Mouse (Mus musculus) forebrain, postnatal 0 days (tissue): Measurements from ENCODE around the gene Mfsd14a. TPM values are rescaled to one million over a fixed set of nuclear protein-coding genes. Genes with fewer than 3 reads are reported as not detected.

Source experiments
- ATAC-seq: fragments of 200-750 bp; cut with Nextera tagmentation; 2 replicates; pipeline ENCODE4 v1.8.0; 2017; ENCODE audit warnings: mild to moderate bottlenecking, moderate library complexity
- DNase-seq: peaks from one replicate; pipeline ENCODE4 v3.0.0-alpha.2; 2015
- H3K27ac ChIP-seq: fragments of 300-500 bp; sonication (generic); 2 replicates; pipeline ENCODE4 v1.5.1; 2014; ENCODE audit warnings: low read depth, mild to moderate bottlenecking, antibody characterized with exemption, low read length, moderate library complexity, mixed read lengths
- H3K27me3 ChIP-seq: fragments of 300-500 bp; sonication (generic); 2 replicates; pipeline ENCODE4 v1.6.1; 2014; ENCODE audit warnings: mild to moderate bottlenecking, low read length, mixed read lengths; ENCODE audit not compliant: insufficient read depth
- H3K36me3 ChIP-seq: fragments of 300-500 bp; sonication (generic); 2 replicates; pipeline ENCODE4 v1.6.1; 2014; ENCODE audit warnings: mild to moderate bottlenecking, moderate library complexity; ENCODE audit not compliant: insufficient read depth
- H3K4me1 ChIP-seq: fragments of 300-500 bp; sonication (generic); 2 replicates; pipeline ENCODE4 v1.6.1; 2014; ENCODE audit warnings: antibody characterized with exemption; ENCODE audit not compliant: insufficient read depth
- H3K4me2 ChIP-seq: fragments of 300-500 bp; sonication (generic); 2 replicates; pipeline ENCODE4 v1.6.1; 2014; ENCODE audit warnings: low read depth, mild to moderate bottlenecking, moderate library complexity
- H3K4me3 ChIP-seq: fragments of 300-500 bp; sonication (generic); 2 replicates; pipeline ENCODE4 v1.5.1; 2014; ENCODE audit warnings: low read depth, low read length, mixed read lengths
- H3K9ac ChIP-seq: fragments of 300-500 bp; sonication (generic); 2 replicates; pipeline ENCODE4 v1.6.1; 2014; ENCODE audit warnings: mild to moderate bottlenecking
- H3K9me3 ChIP-seq: fragments of 300-500 bp; sonication (generic); 2 replicates; pipeline ENCODE4 v1.6.1; 2016; ENCODE audit warnings: low read length
- CTCF ChIP-seq: sonication (generic); IDR thresholded peaks from 2 replicates; pipeline ENCODE4 v1.5.1; 2016; ENCODE audit warnings: antibody characterized with exemption, control low read depth, low read depth
- WGBS: fragments of 180-500 bp; shearing (Covaris S2); extraction: QIAGEN DNeasy Blood & Tissue Kit; methylation state at CpG from one replicate; pipeline ENCODE4 v1.1.7; 2014; 5-methylcytosine and 5-hydroxymethylcytosine counted together
- polyA plus RNA-seq: library from polyadenylated mRNA; unstranded; fragments of >200 nt; fragmentation: Nextera tagmentation; extraction: Ambion mirVana; gene quantifications from 2 replicates; pipeline ENCODE4 v1.2.1, GENCODE M21; 2015
- total RNA-seq: library from RNA; depleted of rRNA; stranded (reverse); fragments of >200 nt; gene quantifications from 2 replicates; pipeline ENCODE4 v1.2.3, GENCODE M21; 2014; rRNA removed

The Mfsd14a gene
- total and polyA plus RNA-seq, 2 experiments from 2014 or later: 51.7 to 58.6 TPM

GRCm38 (mm10) chr3:116599705-116600104 is 62.8 kb downstream of the Mfsd14a start:
- Histone ChIP-seq H3K4me2 (no peak overlapping the region), H3K4me1 (peaks cover 6% of the 10 kb centered on the region; the same call in 1 of the 2 replicates), H3K27me3 (no peaks in the 10 kb centered on the region), H3K36me3 (no peaks in the 10 kb centered on the region), H3K27ac (no peak overlapping the region), H3K4me3 (no peak overlapping the region), H3K9me3 (no peaks in the 10 kb centered on the region), H3K9ac (no peak overlapping the region)
- TF ChIP-seq CTCF: no peak
- WGBS: 80% methylated on average over 2 of the region's 2 CpGs
- ATAC-seq (no peak), DNase-seq (no peak)

- peak overlapping the region; percentile 58 for H3K4me2 ChIP-seq
- peak overlapping the region; percentile 91 for H3K4me3 ChIP-seq
- no peak overlapping the region for H3K27ac ChIP-seq
- DNase-seq (no peak), ATAC-seq (no peak)
- peaks cover 9% of the 10 kb centered on the region; the same call in 1 of the 2 replicates for H3K4me1 ChIP-seq
- no peaks in the 10 kb centered on the region for H3K9me3 ChIP-seq
- H3K9ac ChIP-seq: peak overlapping the region; percentile 65
- no peak for TF ChIP-seq CTCF
- H3K36me3 ChIP-seq: peaks cover 6% of the 10 kb centered on the region; the same call in 1 of the 2 replicates
- WGBS: 9% methylated on average over 10 of the region's 10 CpGs
- no peaks in the 10 kb centered on the region for H3K27me3 ChIP-seq
Observed at GRCm38 (mm10) chr3:116595603-116595991, 66.9 kb downstream of the Mfsd14a start.

- Histone ChIP-seq H3K4me2 (peak within 1 kb of the TSS; percentile 58), H3K36me3 (peaks cover 8% of the 10 kb centered on the region; the same call in 1 of the 2 replicates), H3K4me1 (peaks cover 9% of the 10 kb centered on the region; the same call in 1 of the 2 replicates), H3K4me3 (peak within 1 kb of the TSS; percentile 91), H3K9me3 (no peaks in the 10 kb centered on the region), H3K9ac (peak within 1 kb of the TSS; percentile 65), H3K27me3 (no peaks in the 10 kb centered on the region), H3K27ac (peak within 1 kb of the TSS; percentile 92)
- peak; percentile 99 for DNase-seq
- peak; percentile 99 for ATAC-seq
- no peak for TF ChIP-seq CTCF
- WGBS: under 1% methylated on average over 65 of the region's 65 CpGs
Observed at GRCm38 (mm10) chr3:116594728-116595602, 67.5 kb downstream of the Mfsd14a start, which contains the start of gene Sass6. TSS of gene Sass6 (plus strand) at chr3:116594982.

DNA sequence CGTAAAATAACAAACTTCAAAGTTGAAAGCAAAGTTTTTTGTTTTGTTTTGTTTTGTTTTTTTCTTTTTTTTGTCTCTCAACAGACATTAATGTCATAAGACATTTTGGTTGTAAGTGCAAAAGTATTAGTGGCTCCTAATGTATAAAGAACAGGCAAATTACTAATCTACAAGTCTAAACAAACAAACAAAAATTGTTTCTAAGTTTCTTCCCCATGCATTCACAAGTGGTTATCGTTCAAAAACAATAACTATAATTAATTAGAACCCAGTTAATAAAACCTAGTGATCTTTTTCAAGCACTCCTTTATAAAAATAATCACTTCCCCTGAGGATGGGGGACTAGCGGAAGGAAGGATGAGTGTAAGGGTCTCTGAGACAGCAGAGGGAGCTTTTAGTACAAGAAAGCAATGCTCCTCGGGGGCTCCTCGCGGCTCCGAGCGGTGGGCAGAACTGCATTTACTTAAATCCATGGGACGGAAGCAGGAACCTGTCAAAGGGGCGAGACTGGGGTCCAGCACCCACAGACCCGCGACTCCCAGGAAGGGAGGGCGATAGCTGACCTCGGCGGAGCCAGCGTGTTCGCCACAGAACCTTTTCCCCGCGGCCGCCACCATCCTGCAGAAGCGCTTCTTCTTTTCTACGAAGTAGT is 68.3 kb downstream of the Mfsd14a start:
- Histone ChIP-seq H3K36me3 (peaks cover 15% of the 10 kb centered on the region), H3K4me2 (peak overlapping the region; percentile 58), H3K9ac (peak overlapping the region; percentile 65), H3K27me3 (no peaks in the 10 kb centered on the region), H3K4me3 (peak overlapping the region; percentile 91), H3K4me1 (peaks cover 9% of the 10 kb centered on the region; the same call in 1 of the 2 replicates), H3K27ac (peak overlapping the region; percentile 92), H3K9me3 (no peaks in the 10 kb centered on the region)
- peak; percentile 63 for TF ChIP-seq CTCF
- WGBS: 3% methylated on average over 22 of the region's 22 CpGs
- ATAC-seq: peak; percentile 87
- peak; percentile 72 for DNase-seq

DNA sequence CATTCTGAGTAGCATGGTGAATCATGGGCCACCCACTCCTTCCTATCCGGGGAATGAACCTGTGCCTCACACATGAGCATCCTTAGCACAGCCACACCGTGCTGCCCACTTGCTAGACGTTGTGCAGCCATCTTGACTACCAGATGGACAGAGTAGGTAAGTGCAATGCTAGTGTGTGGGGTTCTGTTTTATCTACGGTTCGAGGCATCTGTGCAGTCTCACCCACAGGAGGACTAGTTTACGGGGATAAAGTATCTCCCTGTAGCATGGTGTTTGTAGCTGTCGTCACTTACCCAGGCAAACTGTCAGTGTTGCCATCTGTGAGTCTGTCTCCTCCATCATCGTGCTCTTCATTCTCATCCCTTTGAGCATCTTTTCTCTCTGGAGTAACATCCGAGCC is 80.3 kb downstream of the Mfsd14a start:
- Histone ChIP-seq H3K27me3 (no peaks in the 10 kb centered on the region), H3K9ac (no peak overlapping the region), H3K4me1 (no peaks in the 10 kb centered on the region), H3K36me3 (peaks cover 51% of the 10 kb centered on the region), H3K9me3 (no peaks in the 10 kb centered on the region), H3K4me2 (no peak overlapping the region), H3K4me3 (no peak overlapping the region), H3K27ac (no peak overlapping the region)
- TF ChIP-seq CTCF: no peak
- DNase-seq: no peak
- no peak for ATAC-seq
- WGBS: 87% methylated on average over 9 of the region's 9 CpGs

Other genes with a start within 250 kb of the Mfsd14a start
- gene Cdc14a, start 238.6 kb downstream of the Mfsd14a start, total RNA-seq: 3.2 and 4.1 TPM in 2 replicates
- gene Cdc14a, start 238.6 kb downstream of the Mfsd14a start, polyA plus RNA-seq: 2.0 and 3.1 TPM in 2 replicates
- gene Rtca, start 154.5 kb downstream of the Mfsd14a start, total RNA-seq: 89.9 and 109 TPM in 2 replicates
- 137 TPM in 2 replicates for gene Rtca, start 154.5 kb downstream of the Mfsd14a start, polyA plus RNA-seq
- 17.2 and 21.1 TPM in 2 replicates for gene Dbt, start 149.6 kb downstream of the Mfsd14a start, total RNA-seq
- gene Dbt, start 149.6 kb downstream of the Mfsd14a start, polyA plus RNA-seq: 5.0 and 13.3 TPM in 2 replicates
- gene Lrrc39, start 99.7 kb downstream of the Mfsd14a start, total RNA-seq: 0.08 TPM in 1 of 2 replicates, not detected in the other
- 0.15 and 0.16 TPM in 2 replicates for gene Lrrc39, start 99.7 kb downstream of the Mfsd14a start, polyA plus RNA-seq
- gene Sass6, start 67.7 kb downstream of the Mfsd14a start, total RNA-seq: 8.7 and 10.3 TPM in 2 replicates
- gene Sass6, start 67.7 kb downstream of the Mfsd14a start, polyA plus RNA-seq: 6.0 and 8.0 TPM in 2 replicates
- gene Trmt13, start 48.1 kb downstream of the Mfsd14a start, total RNA-seq: 13.5 and 21.0 TPM in 2 replicates
- 10.3 and 14.4 TPM in 2 replicates for gene Trmt13, start 48.1 kb downstream of the Mfsd14a start, polyA plus RNA-seq
- not detected in 2 replicates for gene Gm43191, start 18.6 kb upstream of the Mfsd14a start, total RNA-seq
- not detected in 2 replicates for gene Gm43191, start 18.6 kb upstream of the Mfsd14a start, polyA plus RNA-seq
- gene Slc35a3, start 50.2 kb upstream of the Mfsd14a start, total RNA-seq: 14.1 and 21.9 TPM in 2 replicates
- gene Slc35a3, start 50.2 kb upstream of the Mfsd14a start, polyA plus RNA-seq: 3.7 and 4.8 TPM in 2 replicates
- gene Agl, start 145.5 kb upstream of the Mfsd14a start, total RNA-seq: 11.9 and 17.5 TPM in 2 replicates
- gene Agl, start 145.5 kb upstream of the Mfsd14a start, polyA plus RNA-seq: 5.4 and 9.0 TPM in 2 replicates
- 2.7 and 3.8 TPM in 2 replicates for gene Frrs1, start 196.8 kb upstream of the Mfsd14a start, total RNA-seq
- gene Frrs1, start 196.8 kb upstream of the Mfsd14a start, polyA plus RNA-seq: 2.0 and 5.9 TPM in 2 replicates